Mouse (Mus musculus) stomach, embryonic 15.5 days (tissue): ENCODE data around the gene Cacng1. TPM values are rescaled to one million over a fixed set of nuclear protein-coding genes. Genes with fewer than 3 reads are reported as not detected.

Experiments
- ATAC-seq: fragments of 200-750 bp; cut with Nextera tagmentation; 2 replicates; pipeline ENCODE4 v1.8.0; 2017; ENCODE audit warnings: low read depth, moderate number of reproducible peaks, moderate TSS enrichment; ENCODE audit not compliant: insufficient read depth, low FRiP score
- H3K27ac ChIP-seq: fragments of 300-500 bp; sonication (generic); 2 replicates; pipeline ENCODE4 v1.5.1; 2015; ENCODE audit warnings: mild to moderate bottlenecking, inconsistent platforms
- H3K27me3 ChIP-seq: fragments of 300-500 bp; sonication (generic); replicated peaks from 2 replicates; pipeline ENCODE4 v1.6.1; 2015; ENCODE audit warnings: inconsistent platforms
- H3K36me3 ChIP-seq: fragments of 300-500 bp; sonication (generic); 2 replicates; pipeline ENCODE4 v1.6.1; 2015; ENCODE audit warnings: inconsistent platforms
- H3K4me1 ChIP-seq: fragments of 300-500 bp; sonication (generic); 2 replicates; pipeline ENCODE4 v1.6.1; 2015; ENCODE audit warnings: inconsistent platforms
- H3K4me2 ChIP-seq: fragments of 300-500 bp; sonication (generic); 2 replicates; pipeline ENCODE4 v1.6.1; 2015; ENCODE audit warnings: mild to moderate bottlenecking, inconsistent platforms
- H3K4me3 ChIP-seq: fragments of 300-500 bp; sonication (generic); replicated peaks from 2 replicates; pipeline ENCODE4 v1.5.1; 2015; ENCODE audit warnings: inconsistent platforms
- H3K9ac ChIP-seq: fragments of 300-500 bp; sonication (generic); 2 replicates; pipeline ENCODE4 v1.6.1; 2015; ENCODE audit warnings: inconsistent platforms
- H3K9me3 ChIP-seq: fragments of 300-500 bp; sonication (generic); 2 replicates; pipeline ENCODE4 v1.6.1; 2016; ENCODE audit warnings: inconsistent platforms
- WGBS: fragments of 180-500 bp; shearing (Covaris S2); methylation state at CpG from one replicate; pipeline ENCODE4 v1.1.7; 2015; 5-methylcytosine and 5-hydroxymethylcytosine counted together
- polyA plus RNA-seq: library from polyadenylated mRNA; unstranded; fragments of >200 nt; fragmentation: Nextera tagmentation; extraction: Ambion mirVana; gene quantifications from 2 replicates; pipeline ENCODE4 v1.2.1, GENCODE M21; 2015

Cacng1 gene
- polyA plus RNA-seq, 1 experiment from 2014 or later: 0.14 TPM

- H3K9me3 ChIP-seq: no peaks in the 10 kb centered on the region
Measured at GRCm38 (mm10) chr11:107731498-107731897, 15.2 kb upstream of the Cacng1 start.

GRCm38 (mm10) chr11:107730940-107731339, 14.6 kb upstream of the Cacng1 start:
- WGBS: 75% methylated on average over 4 of the region's 4 CpGs
- Histone ChIP-seq H3K9me3 (no peaks in the 10 kb centered on the region), H3K36me3 (no peaks in the 10 kb centered on the region), H3K4me2 (no peak overlapping the region), H3K4me3 (no peak overlapping the region), H3K27ac (no peak overlapping the region), H3K4me1 (no peaks in the 10 kb centered on the region), H3K27me3 (no peaks in the 10 kb centered on the region), H3K9ac (no peak overlapping the region)
- ATAC-seq: no peak

More at GRCm38 (mm10) chr11:107731498-107731897, 15.2 kb upstream of the Cacng1 start:
- Histone ChIP-seq H3K4me2 (no peak overlapping the region), H3K27me3 (no peaks in the 10 kb centered on the region), H3K4me3 (no peak overlapping the region), H3K36me3 (no peaks in the 10 kb centered on the region), H3K27ac (no peak overlapping the region), H3K9ac (no peak overlapping the region), H3K4me1 (no peaks in the 10 kb centered on the region)
- no peak for ATAC-seq
- WGBS: 68% methylated on average over 5 of the region's 5 CpGs

- Histone ChIP-seq H3K4me2 (no peak overlapping the region), H3K4me1 (no peaks in the 10 kb centered on the region), H3K9me3 (no peaks in the 10 kb centered on the region), H3K9ac (no peak overlapping the region), H3K27me3 (no peaks in the 10 kb centered on the region), H3K27ac (no peak overlapping the region), H3K4me3 (no peak overlapping the region), H3K36me3 (no peaks in the 10 kb centered on the region)
- no peak for ATAC-seq
- 82% methylated on average over 7 of the region's 7 CpGs for WGBS
Measured at GRCm38 (mm10) chr11:107729141-107729540, 12.8 kb upstream of the Cacng1 start.

GRCm38 (mm10) chr11:107728073-107728863, 11.9 kb upstream of the Cacng1 start:
- H3K9ac ChIP-seq: no peak overlapping the region
- H3K4me1 ChIP-seq: no peaks in the 10 kb centered on the region
- H3K27me3 ChIP-seq: no peaks in the 10 kb centered on the region
- H3K4me2 ChIP-seq: no peak overlapping the region
- no peak for ATAC-seq
- H3K36me3 ChIP-seq: no peaks in the 10 kb centered on the region
- H3K27ac ChIP-seq: no peak overlapping the region
- no peak overlapping the region for H3K4me3 ChIP-seq
- WGBS: 70% methylated on average over 13 of the region's 13 CpGs
- H3K9me3 ChIP-seq: no peaks in the 10 kb centered on the region

GRCm38 (mm10) chr11:107724603-107725002, 8.3 kb upstream of the Cacng1 start:
- H3K9ac ChIP-seq: no peak overlapping the region
- WGBS: 83% methylated on average over 8 of the region's 8 CpGs
- H3K4me3 ChIP-seq: no peak overlapping the region
- no peaks in the 10 kb centered on the region for H3K36me3 ChIP-seq
- ATAC-seq: no peak
- H3K27me3 ChIP-seq: no peaks in the 10 kb centered on the region
- H3K27ac ChIP-seq: no peak overlapping the region
- no peaks in the 10 kb centered on the region for H3K4me1 ChIP-seq
- H3K9me3 ChIP-seq: no peaks in the 10 kb centered on the region
- no peak overlapping the region for H3K4me2 ChIP-seq

GRCm38 (mm10) chr11:107721057-107721456, 4.7 kb upstream of the Cacng1 start:
- no peaks in the 10 kb centered on the region for H3K36me3 ChIP-seq
- H3K27me3 ChIP-seq: no peaks in the 10 kb centered on the region
- WGBS: 72% methylated on average over 7 of the region's 7 CpGs
- H3K4me2 ChIP-seq: no peak overlapping the region
- no peak overlapping the region for H3K9ac ChIP-seq
- no peak overlapping the region for H3K27ac ChIP-seq
- ATAC-seq: no peak
- H3K4me1 ChIP-seq: no peaks in the 10 kb centered on the region
- no peaks in the 10 kb centered on the region for H3K9me3 ChIP-seq
- no peak overlapping the region for H3K4me3 ChIP-seq

GRCm38 (mm10) chr11:107720264-107721021, 4.1 kb upstream of the Cacng1 start:
- H3K27me3 ChIP-seq: no peaks in the 10 kb centered on the region
- WGBS: 72% methylated on average over 9 of the region's 9 CpGs
- no peaks in the 10 kb centered on the region for H3K9me3 ChIP-seq
- no peak overlapping the region for H3K27ac ChIP-seq
- no peak overlapping the region for H3K4me2 ChIP-seq
- H3K9ac ChIP-seq: no peak overlapping the region
- no peaks in the 10 kb centered on the region for H3K36me3 ChIP-seq
- ATAC-seq: no peak
- no peak overlapping the region for H3K4me3 ChIP-seq
- no peaks in the 10 kb centered on the region for H3K4me1 ChIP-seq

- 79% methylated on average over 7 of the region's 7 CpGs for WGBS
- Histone ChIP-seq H3K9ac (no peak overlapping the region), H3K27ac (no peak overlapping the region), H3K36me3 (no peaks in the 10 kb centered on the region), H3K4me1 (no peaks in the 10 kb centered on the region), H3K4me2 (no peak overlapping the region), H3K27me3 (no peaks in the 10 kb centered on the region), H3K9me3 (no peaks in the 10 kb centered on the region), H3K4me3 (no peak overlapping the region)
- ATAC-seq: no peak
Measured at GRCm38 (mm10) chr11:107714368-107714767, 2.0 kb downstream of the Cacng1 start.

GRCm38 (mm10) chr11:107710379-107710778, 5.9 kb downstream of the Cacng1 start:
- Histone ChIP-seq H3K4me3 (no peak overlapping the region), H3K9ac (no peak overlapping the region)

GRCm38 (mm10) chr11:107707897-107708610, 8.3 kb downstream of the Cacng1 start:
- no peaks in the 10 kb centered on the region for H3K4me1 ChIP-seq
- ATAC-seq: no peak
- H3K4me2 ChIP-seq: no peak overlapping the region
- no peak overlapping the region for H3K4me3 ChIP-seq
- H3K27me3 ChIP-seq: no peaks in the 10 kb centered on the region
- no peaks in the 10 kb centered on the region for H3K36me3 ChIP-seq
- WGBS: 76% methylated on average over 20 of the region's 20 CpGs
- H3K27ac ChIP-seq: no peak overlapping the region
- H3K9ac ChIP-seq: no peak overlapping the region
- no peaks in the 10 kb centered on the region for H3K9me3 ChIP-seq

More at GRCm38 (mm10) chr11:107710379-107710778, 5.9 kb downstream of the Cacng1 start:
- Histone ChIP-seq H3K27ac (no peak overlapping the region), H3K9me3 (no peaks in the 10 kb centered on the region), H3K4me1 (no peaks in the 10 kb centered on the region), H3K36me3 (no peaks in the 10 kb centered on the region), H3K27me3 (no peaks in the 10 kb centered on the region), H3K4me2 (no peak overlapping the region)
- WGBS: 52% methylated on average over 3 of the region's 3 CpGs
- ATAC-seq: no peak

- WGBS: 61% methylated on average over 11 of the region's 11 CpGs
- Histone ChIP-seq H3K4me1 (no peaks in the 10 kb centered on the region), H3K9me3 (no peaks in the 10 kb centered on the region), H3K4me3 (no peak overlapping the region), H3K4me2 (no peak overlapping the region), H3K9ac (no peak overlapping the region), H3K27ac (no peak overlapping the region), H3K36me3 (no peaks in the 10 kb centered on the region), H3K27me3 (no peaks in the 10 kb centered on the region)
- no peak for ATAC-seq
Measured at GRCm38 (mm10) chr11:107705476-107706074, 10.7 kb downstream of the Cacng1 start.
